Mouse (Mus musculus) heart, postnatal 0 days (tissue): Measurements from ENCODE around the gene Txn2. TPM values are rescaled to one million over a fixed set of nuclear protein-coding genes. Genes with fewer than 3 reads are reported as not detected.

Source experiments
- ATAC-seq: fragments of 200-750 bp; cut with Nextera tagmentation; 2 replicates; pipeline ENCODE4 v1.8.0; 2017; ENCODE audit warnings: low read depth, moderate number of reproducible peaks, moderate library complexity; ENCODE audit not compliant: insufficient read depth
- DNase-seq: peaks from one replicate; pipeline ENCODE4 v3.0.0-alpha.2; 2016; ENCODE audit warnings: low spot score
- H3K27ac ChIP-seq: fragments of 300-500 bp; sonication (generic); 2 replicates; pipeline ENCODE4 v1.5.1; 2014; ENCODE audit warnings: low read depth, mild to moderate bottlenecking
- H3K27me3 ChIP-seq: fragments of 300-500 bp; sonication (generic); 2 replicates; pipeline ENCODE4 v1.6.1; 2014; ENCODE audit warnings: low read length, mixed read lengths; ENCODE audit not compliant: control insufficient read depth, insufficient read depth
- H3K36me3 ChIP-seq: fragments of 300-500 bp; sonication (generic); replicated peaks from 2 replicates; pipeline ENCODE4 v1.6.1; 2014; ENCODE audit warnings: low read length, mixed read lengths; ENCODE audit not compliant: control insufficient read depth, insufficient read depth
- H3K4me1 ChIP-seq: fragments of 300-500 bp; sonication (generic); 2 replicates; pipeline ENCODE4 v1.6.1; 2014; ENCODE audit warnings: antibody characterized with exemption; ENCODE audit not compliant: control insufficient read depth, insufficient read depth
- H3K4me2 ChIP-seq: fragments of 300-500 bp; sonication (generic); 2 replicates; pipeline ENCODE4 v1.6.1; 2014; ENCODE audit warnings: low read depth, mild to moderate bottlenecking, low read length, moderate library complexity
- H3K4me3 ChIP-seq: fragments of 300-500 bp; sonication (generic); 2 replicates; pipeline ENCODE4 v1.5.1; 2014; ENCODE audit warnings: low read depth, low read length
- H3K9ac ChIP-seq: fragments of 300-500 bp; sonication (generic); replicated peaks from 2 replicates; pipeline ENCODE4 v1.6.1; 2014; ENCODE audit warnings: low read depth, low read length, mixed read lengths
- H3K9me3 ChIP-seq: fragments of 300-500 bp; sonication (generic); replicated peaks from 2 replicates; pipeline ENCODE4 v1.6.1; 2016; ENCODE audit warnings: low read length; ENCODE audit not compliant: control insufficient read depth
- CTCF ChIP-seq: IDR thresholded peaks from 2 replicates; pipeline ENCODE4 v1.5.1; 2016; ENCODE audit warnings: antibody characterized with exemption, control low read depth, low read depth
- EP300 ChIP-seq: IDR thresholded peaks from 2 replicates; pipeline ENCODE4 v1.6.1; 2016; ENCODE audit warnings: antibody characterized with exemption, low read depth
- WGBS: fragments of 180-500 bp; shearing (Covaris S2); extraction: QIAGEN DNeasy Blood & Tissue Kit; methylation state at CpG from one replicate; pipeline ENCODE4 v1.1.7; 2014; 5-methylcytosine and 5-hydroxymethylcytosine counted together
- polyA plus RNA-seq: library from polyadenylated mRNA; unstranded; fragments of >200 nt; fragmentation: Nextera tagmentation; extraction: Ambion mirVana; gene quantifications from 2 replicates; pipeline ENCODE4 v1.2.1, GENCODE M21; 2015
- total RNA-seq: library from RNA; depleted of rRNA; stranded (reverse); fragments of >200 nt; gene quantifications from 2 replicates; pipeline ENCODE4 v1.2.3, GENCODE M21; 2014; ENCODE audit warnings: low replicate concordance

Gene Txn2
- total and polyA plus RNA-seq, 2 experiments from 2014 or later = 106 to 322 TPM

DNA sequence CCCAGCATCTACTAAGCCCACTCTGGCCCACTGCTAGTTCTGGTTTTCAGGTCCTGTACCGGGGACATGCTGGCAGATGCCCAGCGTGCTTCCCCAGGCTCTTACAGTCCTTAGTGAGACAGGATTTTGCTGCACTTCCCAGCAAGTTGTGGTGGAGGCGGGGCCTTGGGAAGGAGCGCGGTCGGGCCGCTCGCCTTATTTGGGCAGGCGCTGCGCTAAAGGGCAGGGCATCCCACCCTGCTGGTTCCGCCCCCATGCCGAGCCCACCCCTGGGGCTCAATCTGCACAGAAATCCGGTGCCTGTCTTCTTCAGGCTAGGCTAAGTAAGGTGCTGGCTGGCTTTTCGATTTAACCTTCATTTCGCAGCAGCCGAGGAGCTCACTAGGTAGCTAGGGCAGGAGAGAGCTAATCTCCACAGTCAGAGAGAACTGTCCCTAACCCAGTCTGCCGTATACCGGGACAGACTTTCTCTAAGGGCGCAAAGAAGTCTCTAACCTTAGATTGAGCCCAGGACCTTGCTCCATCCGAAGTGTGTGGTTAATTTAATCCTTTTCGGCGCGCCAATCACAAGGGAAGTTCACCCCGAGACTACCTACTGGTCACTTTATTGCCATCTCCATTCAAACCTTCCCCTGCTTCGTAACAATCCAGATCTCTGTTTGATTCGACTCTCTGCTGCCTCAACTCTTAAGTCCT lies 23.4 kb downstream of the Txn2 start:
- peak overlapping the region; percentile 65 for H3K4me2 ChIP-seq
- peak overlapping the region; percentile 43; the same call in 1 of the 2 replicates for H3K9ac ChIP-seq
- H3K4me3 ChIP-seq = peak overlapping the region; percentile 46
- WGBS = 8% methylated on average over 26 of the region's 26 CpGs
- no peaks in the 10 kb centered on the region for H3K36me3 ChIP-seq
- TF ChIP-seq EP300 (no peak), CTCF (no peak)
- peak overlapping the region; percentile 46; the same call in 1 of the 2 replicates for H3K27ac ChIP-seq
- H3K4me1 ChIP-seq = peaks cover 3% of the 10 kb centered on the region; the same call in 1 of the 2 replicates
- H3K9me3 ChIP-seq = no peaks in the 10 kb centered on the region
- no peaks in the 10 kb centered on the region for H3K27me3 ChIP-seq
- ATAC-seq (peak; percentile 80), DNase-seq (peak; percentile 77)

DNA sequence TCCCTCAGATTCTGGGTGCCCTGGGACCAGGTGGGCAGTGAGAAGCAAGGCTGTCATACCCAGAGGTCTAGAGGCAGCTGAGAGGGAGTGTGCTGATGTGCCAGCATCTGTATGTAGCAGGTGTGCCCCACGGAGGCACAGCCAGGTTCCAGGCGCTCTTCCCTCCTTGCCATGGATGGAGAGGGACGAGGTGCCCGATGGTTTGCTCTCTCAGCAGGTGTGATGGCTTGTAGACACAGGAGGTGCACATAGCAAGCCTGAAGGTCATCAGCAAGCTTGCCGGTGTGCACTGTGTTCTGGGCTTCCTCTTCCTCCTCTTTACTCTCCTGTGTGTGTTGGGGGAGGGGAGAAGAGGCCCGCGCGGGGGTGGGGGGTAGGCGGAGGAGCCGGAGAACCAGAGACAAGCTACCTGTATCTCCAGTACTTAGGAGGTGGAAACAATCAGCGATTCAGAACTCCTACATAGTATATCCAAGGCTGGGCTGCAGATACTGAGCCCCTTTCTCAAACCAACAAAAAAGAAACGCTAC lies 24.4 kb downstream of the Txn2 start:
- H3K9me3 ChIP-seq = no peaks in the 10 kb centered on the region
- H3K27ac ChIP-seq = no peak overlapping the region
- no peak overlapping the region for H3K4me3 ChIP-seq
- no peak overlapping the region for H3K9ac ChIP-seq
- DNase-seq = no peak
- H3K36me3 ChIP-seq = no peaks in the 10 kb centered on the region
- TF ChIP-seq EP300 = no peak
- TF ChIP-seq CTCF = no peak
- ATAC-seq = no peak
- H3K4me2 ChIP-seq = no peak overlapping the region
- peaks cover 3% of the 10 kb centered on the region; the same call in 1 of the 2 replicates for H3K4me1 ChIP-seq
- 42% methylated on average over 12 of the region's 12 CpGs for WGBS
- H3K27me3 ChIP-seq = no peaks in the 10 kb centered on the region

DNA sequence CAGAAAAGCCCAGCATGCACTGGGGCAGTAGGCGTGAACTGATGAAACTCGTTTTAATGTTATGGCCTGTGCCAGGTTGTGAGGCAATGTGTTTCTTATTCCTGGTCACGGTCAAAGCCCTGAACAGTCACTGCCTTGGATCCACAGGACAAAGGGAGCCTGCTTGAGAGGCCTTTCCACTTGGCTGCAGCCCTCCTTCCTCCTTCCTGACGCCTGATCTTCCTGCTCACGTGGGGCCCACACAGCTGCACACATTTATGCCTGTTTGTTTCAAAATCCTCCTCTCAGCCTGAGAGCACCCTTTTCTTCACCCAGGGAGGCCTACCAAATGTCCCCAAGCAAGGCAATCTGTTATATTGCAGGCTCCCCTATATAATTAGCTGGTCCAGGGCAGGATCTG lies 25.6 kb downstream of the Txn2 start:
- H3K4me2 ChIP-seq = no peak overlapping the region
- TF ChIP-seq CTCF = no peak
- no peak for TF ChIP-seq EP300
- H3K9me3 ChIP-seq = no peaks in the 10 kb centered on the region
- H3K4me3 ChIP-seq = no peak overlapping the region
- no peak overlapping the region for H3K27ac ChIP-seq
- H3K36me3 ChIP-seq = no peaks in the 10 kb centered on the region
- no peaks in the 10 kb centered on the region for H3K27me3 ChIP-seq
- no peak for ATAC-seq
- no peak overlapping the region for H3K9ac ChIP-seq
- WGBS = 64% methylated on average over 5 of the region's 5 CpGs
- DNase-seq = no peak
- peaks cover 3% of the 10 kb centered on the region; the same call in 1 of the 2 replicates for H3K4me1 ChIP-seq

DNA sequence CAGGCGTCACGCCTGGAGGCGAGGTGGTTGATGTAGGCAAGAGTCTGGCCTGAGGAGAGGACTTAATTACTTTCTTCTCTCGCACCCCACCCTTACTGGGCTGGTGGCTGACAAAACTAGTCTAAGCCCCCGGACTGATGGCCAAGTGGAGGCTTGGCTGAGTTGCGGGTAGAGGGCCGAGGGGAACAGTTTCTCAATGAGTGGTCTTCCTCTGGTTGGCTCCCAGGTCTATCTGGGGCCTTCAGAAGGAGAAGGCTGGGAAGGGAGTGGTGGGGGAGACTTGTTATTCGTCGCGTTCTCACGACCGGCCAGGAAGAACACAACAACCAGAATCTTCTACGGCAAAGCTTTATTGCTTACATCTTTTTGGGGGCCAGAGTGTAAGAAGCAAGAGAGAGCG lies 33.9 kb downstream of the Txn2 start:
- 83% methylated on average over 13 of the region's 14 CpGs for WGBS
- H3K27ac ChIP-seq = no peak overlapping the region
- no peak for TF ChIP-seq EP300
- TF ChIP-seq CTCF = no peak
- H3K9ac ChIP-seq = no peak overlapping the region
- no peak for DNase-seq
- no peak overlapping the region for H3K4me3 ChIP-seq
- H3K4me1 ChIP-seq = no peaks in the 10 kb centered on the region
- no peak overlapping the region for H3K4me2 ChIP-seq
- H3K36me3 ChIP-seq = no peaks in the 10 kb centered on the region
- H3K27me3 ChIP-seq = no peaks in the 10 kb centered on the region
- H3K9me3 ChIP-seq = no peaks in the 10 kb centered on the region
- no peak for ATAC-seq

DNA sequence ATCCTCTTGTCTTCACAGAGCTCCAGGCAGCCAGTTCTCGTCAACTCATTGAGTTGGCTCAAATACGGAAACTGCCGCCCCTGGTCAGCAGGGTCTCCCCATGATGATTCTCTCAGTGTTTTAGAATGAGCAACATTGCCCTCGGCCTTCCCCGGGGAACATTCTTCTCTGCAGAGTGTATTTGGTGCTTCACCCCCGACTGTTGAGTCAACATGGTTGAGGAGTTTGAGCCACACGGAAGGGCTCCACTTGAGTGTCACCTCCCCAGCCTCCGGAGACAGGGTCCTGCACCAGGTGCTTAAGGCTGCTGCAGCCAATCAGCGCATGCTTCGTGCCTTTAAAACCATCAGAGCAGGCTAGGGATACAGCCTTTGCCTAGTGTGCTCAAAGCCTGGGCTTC lies 35.5 kb downstream of the Txn2 start:
- DNase-seq (no peak), ATAC-seq (no peak)
- H3K27ac ChIP-seq = no peak overlapping the region
- no peak overlapping the region for H3K4me2 ChIP-seq
- no peaks in the 10 kb centered on the region for H3K36me3 ChIP-seq
- 54% methylated on average over 10 of the region's 10 CpGs for WGBS
- TF ChIP-seq CTCF (no peak), EP300 (no peak)
- no peaks in the 10 kb centered on the region for H3K27me3 ChIP-seq
- H3K4me1 ChIP-seq = no peaks in the 10 kb centered on the region
- H3K4me3 ChIP-seq = no peak overlapping the region
- no peak overlapping the region for H3K9ac ChIP-seq
- no peaks in the 10 kb centered on the region for H3K9me3 ChIP-seq

DNA sequence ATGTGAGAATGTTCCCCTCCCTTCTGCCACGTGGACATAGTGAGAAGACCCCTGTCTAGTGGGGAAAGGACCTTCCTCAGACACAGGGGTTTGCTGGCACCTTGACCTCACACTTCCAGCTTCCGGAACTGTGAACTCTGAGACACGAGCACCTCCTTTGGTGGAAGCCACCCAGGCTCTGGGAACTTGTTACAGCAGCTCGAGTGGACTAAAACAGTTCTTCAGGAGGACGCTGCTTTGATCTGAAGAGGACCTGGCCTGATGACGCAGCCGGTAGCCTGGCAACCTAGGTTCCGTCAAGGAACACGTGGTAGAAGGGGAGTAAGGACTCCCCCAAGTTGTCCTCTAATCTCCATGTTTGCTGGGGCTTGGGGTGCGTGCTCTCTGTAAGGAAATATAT lies 36.4 kb downstream of the Txn2 start:
- TF ChIP-seq CTCF (no peak), EP300 (no peak)
- H3K27ac ChIP-seq = 0 out of 2 replicates have a peak overlapping the region, but pooled peaks have one; percentile 25

More for the DNA sequence above, 36.4 kb downstream of the Txn2 start:
- WGBS = 86% methylated on average over 10 of the region's 10 CpGs
- H3K9me3 ChIP-seq = no peaks in the 10 kb centered on the region
- no peaks in the 10 kb centered on the region for H3K36me3 ChIP-seq
- no peak overlapping the region for H3K4me2 ChIP-seq
- no peak overlapping the region for H3K9ac ChIP-seq
- H3K27me3 ChIP-seq = no peaks in the 10 kb centered on the region
- H3K4me3 ChIP-seq = no peak overlapping the region
- ATAC-seq (no peak), DNase-seq (no peak)
- H3K4me1 ChIP-seq = no peaks in the 10 kb centered on the region
